Mouse (Mus musculus) heart, adult 2 months (tissue): ENCODE measurements at regions not wholly inside any gene's neighbourhood (a gene's known extent, or its start where the extent isn't known, plus 50 kb on each side); places are given as distances from the start of the nearest gene placed in this dataset.

Experiments used
- DNase-seq, 2 experiments: peaks; one replicate each; pipeline ENCODE4 v3.0.0; 2021
- H3K27ac ChIP-seq: fragments of 200-600 bp; 2 replicates; pipeline ENCODE4 v1.8.1; 2022
- H3K27me3 ChIP-seq: fragments of 200-500 bp; 2 replicates; pipeline ENCODE4 v1.6.1; 2012; ENCODE audit warnings: mild to moderate bottlenecking, low read length, inconsistent platforms, mixed read lengths; ENCODE audit not compliant: control insufficient read depth, insufficient read depth
- H3K36me3 ChIP-seq: fragments of 200-500 bp; 2 replicates; pipeline ENCODE4 v1.6.1; 2012; ENCODE audit warnings: low read length, inconsistent platforms; ENCODE audit not compliant: control insufficient read depth, insufficient read depth
- H3K4me1 ChIP-seq: fragments of 200-500 bp; 2 replicates; pipeline ENCODE4 v1.6.1; 2011; ENCODE audit warnings: low read length; ENCODE audit not compliant: control insufficient read depth, insufficient read depth
- H3K4me3 ChIP-seq: fragments of 200-600 bp; 2 replicates; pipeline ENCODE4 v1.8.1; 2022
- H3K79me2 ChIP-seq: fragments of 200-500 bp; replicated peaks from 2 replicates; pipeline ENCODE4 v1.6.1; 2012; ENCODE audit warnings: mild to moderate bottlenecking, inconsistent platforms, low read length, moderate library complexity, mixed read lengths; ENCODE audit not compliant: control insufficient read depth, insufficient read depth
- H3K9ac ChIP-seq: fragments of 200-500 bp; 2 replicates; pipeline ENCODE4 v1.6.1; 2012; ENCODE audit warnings: low read depth, mild to moderate bottlenecking, control low read depth, inconsistent platforms, low read length, mixed read lengths
- CTCF ChIP-seq: fragments of 200-600 bp; IDR thresholded peaks from 2 replicates; pipeline ENCODE4 v1.8.1; 2022; ENCODE audit warnings: antibody characterized with exemption, mild to moderate bottlenecking, moderate library complexity
- EP300 ChIP-seq: fragments of 200-500 bp; IDR thresholded peaks from 2 replicates; pipeline ENCODE4 v1.6.1; 2011; ENCODE audit warnings: low read depth, low read length, control low read depth; ENCODE audit not compliant: insufficient read depth
- POLR2A ChIP-seq: fragments of 200-500 bp; IDR thresholded peaks from 2 replicates; pipeline ENCODE4 v1.6.1; 2011; ENCODE audit warnings: mild to moderate bottlenecking, low read depth, low read length, control low read depth; ENCODE audit not compliant: insufficient read depth
- WGBS: fragments of 180-500 bp; shearing (Covaris S2); methylation state at CpG from one replicate; pipeline ENCODE4 v1.1.7; 2018; 5-methylcytosine and 5-hydroxymethylcytosine counted together
- intact Hi-C: fragments of 180-260 bp; cut with DNase I; formaldehyde crosslinking; loops from one replicate; pipeline ENCODE4 v1.15.1; 2025

- no peak for DNase-seq
- H3K79me2 ChIP-seq = no peaks in the 10 kb centered on the region
- H3K9ac ChIP-seq = no peak overlapping the region
- H3K27ac ChIP-seq = no peak overlapping the region
- no peak for TF ChIP-seq POLR2A
- no peak for TF ChIP-seq EP300
- TF ChIP-seq CTCF = no peak
- H3K36me3 ChIP-seq = no peaks in the 10 kb centered on the region
- no peak overlapping the region for H3K4me3 ChIP-seq
- 60% methylated on average over 3 of the region's 3 CpGs for WGBS
- no peaks in the 10 kb centered on the region for H3K4me1 ChIP-seq
- intact Hi-C loops = no loop called here
- H3K27me3 ChIP-seq = no peaks in the 10 kb centered on the region
Measured at GRCm38 (mm10) chr3:143784353-143784791, 420.6 kb downstream of the Lmo4 start.

- 48% methylated on average over 2 of the region's 2 CpGs for WGBS
- TF ChIP-seq CTCF (no peak), POLR2A (no peak), EP300 (no peak)
- no peaks in the 10 kb centered on the region for H3K79me2 ChIP-seq
- intact Hi-C loops = no loop called here
- no peak overlapping the region for H3K27ac ChIP-seq
- no peaks in the 10 kb centered on the region for H3K4me1 ChIP-seq
- no peak overlapping the region for H3K4me3 ChIP-seq
- no peaks in the 10 kb centered on the region for H3K36me3 ChIP-seq
- DNase-seq = no peak
- H3K9ac ChIP-seq = no peak overlapping the region
- H3K27me3 ChIP-seq = no peaks in the 10 kb centered on the region
Measured at GRCm38 (mm10) chr3:143778161-143778560, 426.9 kb downstream of the Lmo4 start.

- WGBS = 64% methylated on average over 1 of the region's 1 CpGs
- H3K36me3 ChIP-seq = no peaks in the 10 kb centered on the region
- intact Hi-C loops = no loop called here
- no peak overlapping the region for H3K27ac ChIP-seq
- H3K9ac ChIP-seq = no peak overlapping the region
- TF ChIP-seq EP300 (no peak), POLR2A (no peak), CTCF (no peak)
- H3K4me1 ChIP-seq = no peaks in the 10 kb centered on the region
- H3K4me3 ChIP-seq = no peak overlapping the region
- DNase-seq = no peak
- no peaks in the 10 kb centered on the region for H3K79me2 ChIP-seq
- H3K27me3 ChIP-seq = no peaks in the 10 kb centered on the region
Measured at GRCm38 (mm10) chr3:143759337-143759736, 445.7 kb downstream of the Lmo4 start.

GRCm38 (mm10) chr3:143753197-143753596 lies 451.8 kb downstream of the Lmo4 start:
- Histone ChIP-seq H3K4me3 (no peak overlapping the region), H3K79me2 (no peaks in the 10 kb centered on the region), H3K4me1 (no peaks in the 10 kb centered on the region), H3K9ac (no peak overlapping the region), H3K27ac (no peak overlapping the region), H3K27me3 (no peaks in the 10 kb centered on the region), H3K36me3 (no peaks in the 10 kb centered on the region)
- no peak for DNase-seq
- intact Hi-C loops = no loop called here
- TF ChIP-seq EP300 (no peak), POLR2A (no peak), CTCF (no peak)
- WGBS = 92% methylated on average over 3 of the region's 3 CpGs

- no peaks in the 10 kb centered on the region for H3K79me2 ChIP-seq
- no peak overlapping the region for H3K4me3 ChIP-seq
- TF ChIP-seq EP300 (no peak), CTCF (no peak), POLR2A (no peak)
- H3K9ac ChIP-seq = no peak overlapping the region
- no peaks in the 10 kb centered on the region for H3K36me3 ChIP-seq
- intact Hi-C loops = no loop called here
- no peak for DNase-seq
- WGBS = 59% methylated on average over 1 of the region's 1 CpGs
- no peak overlapping the region for H3K27ac ChIP-seq
- no peaks in the 10 kb centered on the region for H3K4me1 ChIP-seq
- H3K27me3 ChIP-seq = no peaks in the 10 kb centered on the region
Measured at GRCm38 (mm10) chr3:143752660-143753059, 452.4 kb downstream of the Lmo4 start.

- Histone ChIP-seq H3K27me3 (no peaks in the 10 kb centered on the region), H3K36me3 (no peaks in the 10 kb centered on the region), H3K79me2 (no peaks in the 10 kb centered on the region), H3K27ac (no peak overlapping the region), H3K4me3 (no peak overlapping the region), H3K9ac (no peak overlapping the region), H3K4me1 (no peaks in the 10 kb centered on the region)
- intact Hi-C loops = no loop called here
- DNase-seq = no peak
- TF ChIP-seq EP300 (no peak), POLR2A (no peak), CTCF (no peak)
- WGBS = 91% methylated on average over 4 of the region's 4 CpGs
Measured at GRCm38 (mm10) chr3:143750128-143750527, 454.9 kb downstream of the Lmo4 start.

- TF ChIP-seq POLR2A (no peak), EP300 (no peak), CTCF (no peak)
- no peak overlapping the region for H3K4me3 ChIP-seq
- H3K9ac ChIP-seq = no peak overlapping the region
- 84% methylated on average over 7 of the region's 7 CpGs for WGBS
- no peaks in the 10 kb centered on the region for H3K4me1 ChIP-seq
- no peak overlapping the region for H3K27ac ChIP-seq
- intact Hi-C loops = no loop called here
- no peaks in the 10 kb centered on the region for H3K36me3 ChIP-seq
- no peaks in the 10 kb centered on the region for H3K27me3 ChIP-seq
- DNase-seq = no peak
- no peaks in the 10 kb centered on the region for H3K79me2 ChIP-seq
Measured at GRCm38 (mm10) chr3:143743649-143744048, 461.4 kb downstream of the Lmo4 start.
